In the genomic region with DNA sequence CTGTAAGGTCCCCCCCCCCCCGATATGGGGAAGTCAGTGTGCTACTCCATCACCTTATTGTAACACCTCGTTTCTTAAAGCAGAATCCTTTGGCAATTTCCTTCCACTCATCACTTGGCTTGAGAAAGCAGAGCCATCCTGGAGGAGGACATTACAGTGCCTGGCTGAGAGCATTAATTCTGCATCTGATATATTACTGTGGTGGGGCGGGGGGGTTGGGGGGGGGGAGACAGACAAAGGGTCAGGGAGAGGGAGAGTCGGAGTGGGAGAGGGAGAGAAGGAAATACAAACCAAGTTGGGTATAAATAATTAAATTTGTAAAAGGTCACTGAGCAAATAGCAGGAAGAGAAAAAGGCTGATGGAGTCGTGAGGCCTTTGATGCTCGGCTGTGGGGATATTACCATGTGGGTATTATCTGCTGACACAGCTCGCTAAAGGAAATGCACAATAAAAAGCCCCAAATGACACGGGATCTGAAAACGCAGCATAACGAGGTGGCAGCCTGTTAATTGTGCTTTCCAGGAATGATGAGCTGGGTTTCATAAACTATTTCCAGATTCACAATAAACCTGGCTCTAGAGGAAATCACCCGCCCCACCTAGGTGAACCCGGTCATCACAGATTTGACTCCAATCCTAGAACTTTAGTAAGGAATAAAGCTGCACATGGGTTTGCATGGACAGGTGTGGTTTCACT, we compare ENCODE assay signal across 21 mouse cellular contexts.
A peak's percentile ranks its signal among the peaks of the same experiment; 100 is the strongest.
DNase-seq lines count a peak whose midpoint lies in the region; ATAC-seq and TF ChIP-seq lines count a peak whose summit lies in the region.
"Had no signal": no experiment of that assay in that cellular context is flagged by ENCODE, and none has a peak within 500 bp of the region (broad histone marks: within the 10 kb centered on the region; RNA-seq: fewer than 3 reads in every experiment).

No protein-coding gene starts in this region.

- WGBS in kidney, postnatal 0 days = 26% methylated on average over 12 of the region's 12 CpGs
- 11% methylated on average over 12 of the region's 12 CpGs for WGBS in limb, embryonic 11.5 days
- WGBS in neural tube, embryonic 14.5 days = 18% methylated on average over 12 of the region's 12 CpGs

- no peaks in the 10 kb centered on the region for H3K9me3 ChIP-seq in kidney, postnatal 0 days (replicated peaks; ENCODE audit: low read length)
- no peaks in the 10 kb centered on the region for H3K9me3 ChIP-seq in limb, embryonic 11.5 days (ENCODE audit: control insufficient read depth, low read length)
- no peaks in the 10 kb centered on the region for H3K9me3 ChIP-seq in neural tube, embryonic 14.5 days (ENCODE audit: control insufficient read depth, low read length)
- H3K9me3 ChIP-seq: embryonic facial prominence, embryonic 12.5 days; heart, embryonic 12.5 days; limb, embryonic 15.5 days; stomach, embryonic 15.5 days had no signal

- no peak overlapping the region for H3K9ac ChIP-seq in kidney, postnatal 0 days (ENCODE audit: low read depth, low read length)
- no peak overlapping the region for H3K9ac ChIP-seq in limb, embryonic 11.5 days (ENCODE audit: low read length)
- no peak overlapping the region for H3K9ac ChIP-seq in neural tube, embryonic 14.5 days (replicated peaks; ENCODE audit: low read depth, low read length)
- H3K9ac ChIP-seq: embryonic facial prominence, embryonic 12.5 days; heart, embryonic 12.5 days; limb, embryonic 15.5 days; liver, postnatal 0 days; stomach, embryonic 15.5 days had no signal

- TF ChIP-seq CTCF in kidney, postnatal 0 days (IDR thresholded peaks at IDR 0.05; ENCODE audit: low read depth) = no peak

- DNase-seq in embryo, embryonic 10.5 days (ENCODE audit: low spot score) = peak; percentile 35
- DNase-seq in embryo, embryonic 9.5 days (ENCODE audit: extremely low spot score) = no peak
- peak; percentile 40 for DNase-seq in kidney, postnatal 0 days (ENCODE audit: low spot score)
- DNase-seq in kidney, postnatal 4 days = no peak
- peak; percentile 53 for DNase-seq in limb, embryonic 11.5 days (ENCODE audit: low spot score)
- no peak for DNase-seq in adrenal gland, postnatal 14 days
- DNase-seq: adrenal gland, postnatal 36 days; cerebellum, postnatal 14 days; gastrocnemius, postnatal 36 days; heart, postnatal 4 days; kidney, adult 9 months; liver, postnatal 0 days; lung, postnatal 4 days; spleen, adult 18-20 months had no signal

- no peak overlapping the region for H3K27ac ChIP-seq in kidney, postnatal 0 days
- H3K27ac ChIP-seq in limb, embryonic 11.5 days (replicated peaks; ENCODE audit: low read depth, low read length) = no peak overlapping the region
- H3K27ac ChIP-seq in neural tube, embryonic 14.5 days (ENCODE audit: low read depth, low read length) = peak overlapping the region; percentile 6; the same call in 1 of the 2 replicates
- H3K27ac ChIP-seq: embryonic facial prominence, embryonic 12.5 days; limb, embryonic 15.5 days; stomach, embryonic 15.5 days had no signal

- ATAC-seq in kidney, postnatal 0 days (replicated peaks; ENCODE audit: low FRiP score, low read depth) = no peak
- no peak for ATAC-seq in limb, embryonic 11.5 days (ENCODE audit: insufficient number of reproducible peaks, low FRiP score, low TSS enrichment, low read depth)
- no peak for ATAC-seq in neural tube, embryonic 14.5 days (ENCODE audit: low read depth)
- ATAC-seq in cerebellum, adult (ENCODE audit: insufficient number of reproducible peaks, low FRiP score, low TSS enrichment) = no peak
- ATAC-seq: liver, postnatal 0 days had no signal

- 0 out of 2 replicates have a peak, but pooled peaks cover 7% of the 10 kb centered on the region for H3K4me1 ChIP-seq in kidney, postnatal 0 days (replicated peaks; ENCODE audit: insufficient read depth, low read length)
- H3K4me1 ChIP-seq in limb, embryonic 11.5 days (ENCODE audit: control insufficient read depth, insufficient read depth, low read length) = peaks cover 13% of the 10 kb centered on the region; the same call in 1 of the 2 replicates
- H3K4me1 ChIP-seq in neural tube, embryonic 14.5 days (ENCODE audit: control insufficient read depth, insufficient read depth, low read length) = peaks cover 5% of the 10 kb centered on the region; the same call in 1 of the 2 replicates
- H3K4me1 ChIP-seq: limb, embryonic 15.5 days; stomach, embryonic 15.5 days had no signal

- H3K4me2 ChIP-seq in kidney, postnatal 0 days (ENCODE audit: low read length) = no peak overlapping the region
- H3K4me2 ChIP-seq in limb, embryonic 11.5 days (ENCODE audit: low read depth, severe bottlenecking) = no peak overlapping the region
- H3K4me2 ChIP-seq in neural tube, embryonic 14.5 days (ENCODE audit: low read depth, low read length) = no peak overlapping the region
- H3K4me2 ChIP-seq: embryonic facial prominence, embryonic 12.5 days; heart, embryonic 12.5 days; limb, embryonic 15.5 days; stomach, embryonic 15.5 days had no signal

- no peaks in the 10 kb centered on the region for H3K27me3 ChIP-seq in kidney, postnatal 0 days (ENCODE audit: insufficient read depth, low read length)
- no peaks in the 10 kb centered on the region for H3K27me3 ChIP-seq in limb, embryonic 11.5 days (ENCODE audit: control insufficient read depth, insufficient read depth, low read length)
- H3K27me3 ChIP-seq in neural tube, embryonic 14.5 days (ENCODE audit: control insufficient read depth, insufficient read depth, low read length) = no peaks in the 10 kb centered on the region
- H3K27me3 ChIP-seq: embryonic facial prominence, embryonic 12.5 days; heart, embryonic 12.5 days; limb, embryonic 15.5 days; stomach, embryonic 15.5 days had no signal

- H3K4me3 ChIP-seq in kidney, postnatal 0 days (replicated peaks; ENCODE audit: low read depth, low read length) = no peak overlapping the region
- H3K4me3 ChIP-seq in limb, embryonic 11.5 days (ENCODE audit: low read depth, low read length) = no peak overlapping the region
- no peak overlapping the region for H3K4me3 ChIP-seq in neural tube, embryonic 14.5 days (ENCODE audit: low read depth, low read length)
- H3K4me3 ChIP-seq: embryonic facial prominence, embryonic 12.5 days; heart, embryonic 12.5 days; limb, embryonic 15.5 days; myocyte; stomach, embryonic 15.5 days had no signal

- no peaks in the 10 kb centered on the region for H3K36me3 ChIP-seq in kidney, postnatal 0 days (ENCODE audit: insufficient read depth, low read length)
- H3K36me3 ChIP-seq in limb, embryonic 11.5 days (ENCODE audit: control insufficient read depth, insufficient read depth, low read length) = no peaks in the 10 kb centered on the region
- no peaks in the 10 kb centered on the region for H3K36me3 ChIP-seq in neural tube, embryonic 14.5 days (ENCODE audit: control insufficient read depth, insufficient read depth, low read length)
- H3K36me3 ChIP-seq: embryonic facial prominence, embryonic 12.5 days; limb, embryonic 15.5 days; stomach, embryonic 15.5 days had no signal

Comparison
In these comparisons a context has a peak if more than half of its experiments do, and no peak if none do; other contexts are left out.
1. DNase-seq: peak in embryo, embryonic 10.5 days (single experiment), kidney, postnatal 0 days (single experiment) and limb, embryonic 11.5 days (single experiment); none in embryo, embryonic 9.5 days (single experiment), kidney, postnatal 4 days (0 of 2) and adrenal gland, postnatal 14 days (single experiment).